Mouse (Mus musculus) bone marrow macrophage, adult 2 months (primary cell): Measurements from ENCODE around the gene C1qtnf3. TPM values are rescaled to one million over a fixed set of nuclear protein-coding genes. Genes with fewer than 3 reads are reported as not detected.

Experiments
- H3K27ac ChIP-seq: 2 replicates; pipeline ENCODE4 v1.5.1; 2012; ENCODE audit warnings: low read depth, low read length; ENCODE audit not compliant: insufficient read depth
- H3K4me1 ChIP-seq: 2 replicates; pipeline ENCODE4 v1.6.1; 2012; ENCODE audit warnings: low read length; ENCODE audit not compliant: control insufficient read depth, insufficient read depth
- H3K4me3 ChIP-seq: 2 replicates; pipeline ENCODE4 v1.5.1; 2012; ENCODE audit warnings: mild to moderate bottlenecking, low read length, moderate library complexity; ENCODE audit not compliant: insufficient read depth
- CTCF ChIP-seq: IDR thresholded peaks from 2 replicates; pipeline ENCODE4 v1.5.1; 2012; ENCODE audit warnings: low read depth, mild to moderate bottlenecking, low read length, moderate library complexity
- POLR2A ChIP-seq: IDR thresholded peaks from 2 replicates; pipeline ENCODE4 v1.6.1; 2012; ENCODE audit warnings: mild to moderate bottlenecking, low read depth, low read length, borderline replicate concordance
- polyA plus RNA-seq: library from polyadenylated mRNA; stranded (reverse); fragments of >200 nt; gene quantifications from 2 replicates; pipeline ENCODE4 v1.2.4, GENCODE M21; 2012; ENCODE audit not compliant: missing spikeins, insufficient read depth, insufficient read length

Gene C1qtnf3
- not detected in 2 replicates for polyA plus RNA-seq

DNA sequence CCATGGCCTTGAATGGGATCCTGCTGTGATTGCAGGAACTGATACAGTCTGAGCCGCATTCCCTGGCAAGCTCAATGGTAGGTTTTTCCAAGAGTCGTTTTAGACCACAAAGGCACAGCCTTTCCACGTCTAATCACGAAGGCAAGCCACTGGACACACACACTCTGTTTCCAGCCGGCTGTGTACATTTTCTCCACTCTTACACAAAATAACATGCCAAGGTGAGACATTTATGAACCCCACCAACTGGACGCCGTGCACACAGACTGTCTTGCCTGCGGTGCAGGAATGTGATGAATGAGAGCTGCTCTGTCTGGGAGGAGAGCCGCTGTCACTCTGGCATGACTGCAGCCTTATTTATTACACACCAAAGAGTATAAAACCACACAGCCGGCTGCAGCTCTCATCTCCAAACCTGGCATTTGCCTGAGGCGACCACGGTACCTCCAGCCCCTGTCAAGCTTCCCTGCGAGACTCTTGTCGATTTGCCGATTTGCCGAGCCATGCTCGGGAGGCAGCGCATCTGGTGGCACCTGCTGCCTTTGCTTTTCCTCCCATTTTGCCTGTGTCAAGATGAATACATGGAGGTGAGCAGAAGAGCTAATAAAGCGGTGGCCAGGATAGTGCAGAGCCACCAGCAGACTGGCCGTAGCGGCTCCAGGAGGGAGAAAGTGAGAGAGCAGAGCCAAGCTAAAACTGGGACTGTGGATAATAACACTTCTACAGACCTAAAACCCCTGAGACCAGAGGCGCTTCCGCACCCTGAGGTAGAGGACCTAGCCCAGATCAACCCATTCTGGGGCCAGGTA lies at the start of gene C1qtnf3:
Gene C1qtnf3 (plus strand): TSS at position 382 of the 809 bp plus-strand sequence.
- H3K4me1 ChIP-seq = peaks cover 3% of the 10 kb centered on the region; the same call in 1 of the 2 replicates
- H3K27ac ChIP-seq = no peak within 1 kb of the TSS
- H3K4me3 ChIP-seq = no peak within 1 kb of the TSS
- TF ChIP-seq POLR2A (no peak), CTCF (no peak)

GRCm38 (mm10) chr15:10902360-10902759 lies 49.8 kb upstream of the C1qtnf3 start:
- Histone ChIP-seq H3K4me3 (no peak overlapping the region), H3K4me1 (peaks cover 15% of the 10 kb centered on the region), H3K27ac (no peak overlapping the region)
- TF ChIP-seq CTCF = no peak
- TF ChIP-seq POLR2A = no peak

DNA sequence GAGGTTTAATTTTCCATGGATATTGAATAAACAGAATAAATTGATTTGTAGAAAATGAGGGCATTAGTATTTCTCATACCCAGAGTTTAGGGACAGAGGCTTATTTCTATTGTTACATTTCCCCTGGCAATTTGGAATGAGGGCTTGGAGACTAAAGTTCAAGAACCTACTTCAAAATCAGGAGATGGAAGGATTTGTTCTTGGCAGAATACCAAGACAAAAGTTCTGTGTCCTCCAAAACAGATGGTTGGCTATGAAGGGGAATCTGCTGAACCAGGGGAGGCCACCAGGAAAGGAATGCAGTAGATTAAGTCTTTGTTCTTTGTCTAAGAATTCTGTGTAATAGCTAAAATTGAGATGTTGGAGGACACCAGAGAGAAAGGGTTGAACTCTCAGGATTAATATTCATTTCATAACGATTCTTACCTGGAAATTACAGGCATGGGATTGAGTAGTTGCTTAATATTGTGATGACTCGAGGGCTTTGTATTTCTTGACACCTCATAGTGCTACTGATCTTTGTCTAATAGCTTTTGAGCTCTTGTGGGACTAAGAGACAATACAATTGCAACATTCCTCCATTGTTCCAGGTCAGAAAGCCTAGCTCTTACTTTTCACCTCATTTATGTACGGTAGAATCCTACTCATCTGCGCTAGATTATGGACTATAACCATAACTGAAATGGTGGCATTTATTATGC lies 35.4 kb upstream of the C1qtnf3 start:
- Histone ChIP-seq H3K27ac (no peak overlapping the region), H3K4me3 (no peak overlapping the region), H3K4me1 (peaks cover 13% of the 10 kb centered on the region)
- TF ChIP-seq CTCF (no peak), POLR2A (no peak)

GRCm38 (mm10) chr15:10917312-10917660 lies 34.8 kb upstream of the C1qtnf3 start:
- peaks cover 13% of the 10 kb centered on the region for H3K4me1 ChIP-seq
- no peak overlapping the region for H3K27ac ChIP-seq
- no peak overlapping the region for H3K4me3 ChIP-seq
- TF ChIP-seq POLR2A = no peak
- no peak for TF ChIP-seq CTCF

DNA sequence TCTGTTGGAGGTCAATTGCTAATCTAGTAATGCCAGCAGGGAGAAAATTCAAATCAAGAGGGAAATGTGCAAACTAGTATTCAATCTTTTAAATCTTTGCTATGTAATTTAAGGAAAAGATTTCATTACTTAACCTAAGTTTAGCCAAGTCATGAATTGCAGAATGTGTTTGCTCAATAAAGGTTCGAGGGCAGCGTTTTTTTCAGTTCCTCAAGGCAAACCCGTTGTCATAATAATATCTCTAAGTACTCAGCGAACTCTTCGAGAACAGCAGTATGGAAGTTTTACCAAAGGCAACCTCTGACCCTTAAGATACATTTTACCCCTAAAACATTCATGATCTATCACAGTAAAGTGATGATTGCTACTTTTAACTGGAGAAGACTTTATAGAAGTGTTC lies 31.9 kb upstream of the C1qtnf3 start:
- TF ChIP-seq POLR2A (no peak), CTCF (no peak)
- no peak overlapping the region for H3K27ac ChIP-seq
- H3K4me3 ChIP-seq = no peak overlapping the region
- H3K4me1 ChIP-seq = peaks cover 13% of the 10 kb centered on the region

- no peak overlapping the region for H3K27ac ChIP-seq
- no peak overlapping the region for H3K4me3 ChIP-seq
- TF ChIP-seq CTCF = peak; percentile 52; the same call in 1 of the 2 replicates
- no peak for TF ChIP-seq POLR2A
- H3K4me1 ChIP-seq = peaks cover 13% of the 10 kb centered on the region
Measured at GRCm38 (mm10) chr15:10921064-10921463, 31.1 kb upstream of the C1qtnf3 start.

DNA sequence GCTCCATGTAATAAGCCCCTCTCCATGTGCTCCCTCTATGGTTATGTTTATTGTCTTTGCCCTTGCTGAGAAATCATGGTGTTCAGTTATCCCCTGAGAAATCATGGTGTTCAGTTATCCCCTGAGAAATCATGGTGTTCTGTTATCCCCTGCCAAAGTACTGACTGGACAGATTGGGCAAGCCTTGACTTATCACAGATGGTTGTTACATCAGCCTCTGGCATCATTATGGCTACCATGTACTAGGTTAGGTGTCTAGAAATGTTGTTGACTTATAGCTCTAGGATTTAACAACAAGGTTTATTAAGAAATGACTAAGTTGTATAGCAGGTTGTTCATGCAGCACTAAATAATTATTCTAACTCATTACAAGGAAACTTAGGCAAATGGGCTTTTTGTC lies 30.1 kb upstream of the C1qtnf3 start:
- Histone ChIP-seq H3K4me1 (peaks cover 13% of the 10 kb centered on the region), H3K4me3 (no peak overlapping the region), H3K27ac (no peak overlapping the region)
- TF ChIP-seq POLR2A (no peak), CTCF (no peak)

DNA sequence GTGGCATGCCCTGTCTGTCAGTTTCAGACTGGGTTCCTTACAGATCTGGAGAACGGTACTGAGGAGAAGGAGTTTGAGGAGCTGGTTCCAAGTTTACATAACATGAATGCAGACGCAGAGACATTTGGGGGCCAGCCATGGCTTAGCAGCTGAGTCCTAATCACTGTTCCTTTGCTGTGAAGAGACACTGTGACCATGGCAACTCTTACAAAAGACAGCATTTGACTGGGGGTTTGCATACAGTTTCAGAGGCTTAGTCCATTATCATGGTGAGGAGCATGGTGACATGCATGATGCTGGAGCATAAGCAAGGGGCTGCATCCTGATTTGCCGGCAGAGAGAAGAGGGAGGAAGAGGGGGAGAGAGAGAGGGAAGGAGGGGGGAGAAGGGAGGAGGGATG lies 29.6 kb upstream of the C1qtnf3 start:
- Histone ChIP-seq H3K4me3 (no peak overlapping the region), H3K4me1 (peaks cover 13% of the 10 kb centered on the region)

GRCm38 (mm10) chr15:10923076-10923995 lies 28.8 kb upstream of the C1qtnf3 start:
- TF ChIP-seq CTCF (no peak), POLR2A (no peak)
- no peak overlapping the region for H3K4me3 ChIP-seq
- H3K4me1 ChIP-seq = peaks cover 13% of the 10 kb centered on the region
- H3K27ac ChIP-seq = no peak overlapping the region

More for the DNA sequence above, 29.6 kb upstream of the C1qtnf3 start:
- TF ChIP-seq CTCF (no peak), POLR2A (no peak)
- no peak overlapping the region for H3K27ac ChIP-seq
